Mouse (Mus musculus): Measurements from ENCODE around the gene Mgat1. TPM values are rescaled to one million over a fixed set of nuclear protein-coding genes. Genes with fewer than 3 reads are reported as not detected.
A peak's percentile ranks its signal among the peaks of the same experiment; 100 is the strongest.

The Mgat1 gene
- total and polyA plus RNA-seq, 3 experiments: 67.7 to 83.2 (median 80.9) TPM

DNA sequence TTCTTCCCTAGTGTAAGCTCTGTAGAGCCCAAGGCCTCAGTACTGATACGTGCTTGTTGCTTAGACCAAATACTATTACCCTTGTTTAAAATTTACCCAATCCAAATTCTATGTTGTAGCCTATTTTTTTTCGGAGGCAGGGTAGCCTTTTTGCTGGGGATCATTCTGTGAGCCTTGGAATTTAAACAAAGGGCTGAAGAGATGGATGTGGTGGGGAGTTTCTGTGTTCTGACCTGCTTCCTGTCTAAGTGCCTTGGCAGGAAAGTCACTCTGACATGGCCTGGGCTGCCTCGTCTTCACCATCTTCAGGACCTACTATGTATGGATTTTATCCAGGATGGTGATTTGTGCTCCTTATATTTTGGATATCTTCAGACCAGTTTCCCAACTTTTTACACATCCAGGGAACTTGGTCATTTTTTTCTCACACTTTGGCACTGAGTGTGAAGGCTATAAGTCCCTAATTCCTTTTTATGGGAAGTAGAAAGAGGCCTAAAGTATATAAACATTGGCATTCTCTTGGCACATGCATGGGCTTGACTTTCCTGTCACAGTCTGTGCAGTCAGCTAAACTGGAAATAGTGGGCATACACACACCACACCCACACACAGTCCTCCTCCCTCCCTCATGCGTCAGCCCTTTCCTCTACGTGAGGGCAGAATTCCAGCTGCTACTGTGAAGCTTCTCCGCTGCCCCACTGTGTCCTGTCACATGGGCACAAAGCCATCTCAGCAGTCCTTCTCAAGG, 4.4 kb downstream of the Mgat1 start (continued):
- TF ChIP-seq GABPA (IDR thresholded peaks at IDR 0.05; ENCODE audit: insufficient replicate concordance, low read depth, low read length) (no peak), RCOR1 (conservative IDR thresholded peaks at IDR 0.05; ENCODE audit: low read depth, low read length) (no peak), E2F4 (IDR thresholded peaks at IDR 0.05; ENCODE audit: insufficient replicate concordance, low read depth, low read length) (no peak), RAD21 (IDR thresholded peaks at IDR 0.05; ENCODE audit: low read depth, low read length) (no peak), MEF2A (IDR thresholded peaks at IDR 0.05; ENCODE audit: borderline replicate concordance, low read depth, low read length) (peak; percentile 48; the same call in 1 of the 2 replicates), CTCF (conservative IDR thresholded peaks at IDR 0.05 in 1 of 2, IDR thresholded peaks at IDR 0.05 in 1 of 2; ENCODE audit: low read depth in 2 of 2, low read length in 2 of 2) (no peak)

DNA sequence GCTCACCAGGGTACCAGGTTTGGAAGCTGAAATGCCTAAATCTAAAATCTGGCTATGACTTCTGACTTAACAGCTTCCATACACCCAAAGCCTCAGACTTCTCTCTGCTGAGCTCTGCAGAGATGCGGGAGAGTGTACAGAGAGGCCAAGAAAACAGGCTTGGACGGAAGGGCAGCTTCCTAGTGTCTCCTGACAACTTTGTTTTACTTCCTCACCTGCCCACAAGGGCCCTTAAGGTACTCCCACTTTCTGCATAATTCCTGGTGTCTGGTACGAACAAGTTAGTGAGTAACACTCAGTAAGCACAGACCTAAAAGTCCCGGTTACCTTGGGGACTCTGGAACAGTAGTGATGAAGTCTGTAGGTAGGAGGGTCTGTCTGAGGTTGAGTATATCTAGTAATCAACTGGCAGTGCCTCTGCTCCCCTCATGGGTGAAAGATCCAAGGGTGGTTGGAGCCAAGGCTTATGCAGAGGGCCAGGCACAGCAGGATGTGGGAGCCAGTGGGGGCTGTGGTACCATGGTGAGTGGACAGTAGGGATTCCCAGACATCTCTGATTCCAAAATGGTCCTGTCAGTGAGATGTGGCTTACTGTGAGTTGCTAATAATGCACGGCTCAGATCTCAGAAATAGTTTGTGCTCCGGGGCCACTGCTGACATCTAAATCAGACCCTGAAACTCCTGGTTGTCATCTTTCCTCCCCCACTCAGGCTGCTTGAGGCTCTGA, 5.1 kb downstream of the Mgat1 start:
- Histone ChIP-seq H3K27ac (ENCODE audit: insufficient read depth, low read depth) (peak overlapping the region; percentile 99), H3K4me1 (ENCODE audit: control insufficient read depth in 1 of 2, insufficient read depth in 2 of 2) (peaks cover 10 to 67% of the 10 kb centered on the region in 2 experiments), H3K79me2 (replicated peaks; ENCODE audit: control insufficient read depth, extremely low read depth, insufficient read depth, poor library complexity, severe bottlenecking) (peaks cover 70% of the 10 kb centered on the region), H3K4me3 (replicated peaks in 1 of 3; ENCODE audit: low read depth in 2 of 3, low read length in 2 of 3, poor library complexity in 1 of 3) (peak overlapping the region; percentile 47 to 72 (median 56)), H3K36me3 (replicated peaks in 1 of 2; ENCODE audit: control insufficient read depth in 1 of 2, insufficient read depth in 1 of 2, low read length in 1 of 2) (peaks cover 13 to 26% of the 10 kb centered on the region in 2 experiments), H3K9ac (ENCODE audit: insufficient read depth, low read depth) (peak overlapping the region; percentile 46), H3K9me3 (replicated peaks; ENCODE audit: low read length) (no peaks in the 10 kb centered on the region), H3K27me3 (replicated peaks) (no peaks in the 10 kb centered on the region), H3K4me2 (ENCODE audit: insufficient read depth, low read depth, poor library complexity, severe bottlenecking) (peak overlapping the region; percentile 55)
- TF ChIP-seq MYC (IDR thresholded peaks at IDR 0.05; ENCODE audit: low read depth, low read length): no peak
- TF ChIP-seq BHLHE40 (IDR thresholded peaks at IDR 0.05; ENCODE audit: low read depth, low read length): no peak
- no peak for TF ChIP-seq NRF1 (IDR thresholded peaks at IDR 0.05; ENCODE audit: low read depth, low read length)
- no peak for TF ChIP-seq UBTF (IDR thresholded peaks at IDR 0.05; ENCODE audit: low read depth, low read length)
- TF ChIP-seq KAT2A (IDR thresholded peaks at IDR 0.05; ENCODE audit: insufficient replicate concordance, low read length): no peak
- no peak for TF ChIP-seq TCF12 (IDR thresholded peaks at IDR 0.05; ENCODE audit: low read depth, low read length)
- in situ Hi-C loops (cut with MboI; ENCODE audit: low pct_ligation_motif_present, low pct_unique_long_range_greater_than_20kb, low sequenced_read_pairs): no loop called here
- dilution Hi-C loops (cut with MboI; ENCODE audit: extremely low pct_ligation_motif_present, extremely low pct_unique_long_range_greater_than_20kb, low sequenced_read_pairs): no loop called here
- DNase-seq (ENCODE audit: extremely low read depth): no peak

DNA sequence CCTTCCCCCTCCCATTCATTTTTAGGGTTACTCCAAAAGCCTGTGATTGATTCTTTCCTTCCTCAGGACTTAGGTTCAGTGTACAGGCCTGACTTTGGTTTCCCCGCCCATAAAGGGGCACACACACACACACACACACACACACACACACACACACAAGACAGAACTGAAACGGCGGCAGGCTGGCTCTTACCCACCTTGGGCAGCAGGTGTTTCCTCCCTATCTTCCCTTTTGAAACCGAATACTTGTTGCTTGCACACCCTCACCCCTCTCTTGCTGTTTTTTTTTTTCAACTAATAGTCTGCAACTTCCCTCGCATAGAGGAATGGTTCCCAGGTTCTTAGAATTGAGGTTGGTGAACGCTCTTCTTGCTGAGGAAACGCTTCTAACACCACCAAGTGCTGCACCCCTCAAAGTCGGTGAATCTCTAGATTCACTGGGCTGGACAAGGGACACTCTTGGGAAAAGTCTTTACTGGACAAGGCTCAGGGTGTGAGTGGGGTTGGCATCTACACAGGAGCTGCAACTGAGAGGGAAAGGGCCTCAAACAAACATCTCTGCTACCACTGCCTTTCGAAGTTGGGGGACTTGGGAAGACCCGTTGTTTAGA, 5.9 kb downstream of the Mgat1 start:
- Histone ChIP-seq H3K4me3 (replicated peaks in 1 of 3; ENCODE audit: low read depth in 2 of 3, low read length in 2 of 3, poor library complexity in 1 of 3) (peak overlapping the region; percentile 56 to 79 (median 72)), H3K79me2 (replicated peaks; ENCODE audit: control insufficient read depth, extremely low read depth, insufficient read depth, poor library complexity, severe bottlenecking) (peaks cover 72% of the 10 kb centered on the region), H3K27me3 (replicated peaks) (no peaks in the 10 kb centered on the region), H3K9ac (ENCODE audit: insufficient read depth, low read depth) (peak overlapping the region; percentile 83), H3K4me1 (ENCODE audit: control insufficient read depth in 1 of 2, insufficient read depth in 2 of 2) (peaks cover 10 to 67% of the 10 kb centered on the region in 2 experiments), H3K4me2 (ENCODE audit: insufficient read depth, low read depth, poor library complexity, severe bottlenecking) (peak overlapping the region; percentile 55), H3K9me3 (replicated peaks; ENCODE audit: low read length) (no peaks in the 10 kb centered on the region), H3K36me3 (replicated peaks in 1 of 2; ENCODE audit: control insufficient read depth in 1 of 2, insufficient read depth in 1 of 2, low read length in 1 of 2) (peaks cover 19 to 34% of the 10 kb centered on the region in 2 experiments), H3K27ac (ENCODE audit: insufficient read depth, low read depth) (peak overlapping the region; percentile 99)
- dilution Hi-C loops (cut with MboI; ENCODE audit: extremely low pct_ligation_motif_present, extremely low pct_unique_long_range_greater_than_20kb, low sequenced_read_pairs): no loop called here
- DNase-seq (ENCODE audit: extremely low read depth): peak; percentile 93
- in situ Hi-C loops (cut with MboI; ENCODE audit: low pct_ligation_motif_present, low pct_unique_long_range_greater_than_20kb, low sequenced_read_pairs): loop anchor here (25.0 kb wide), 1 partner anchor 138 kb away; the partner anchor contains the start of gene Olfr1396
- TF ChIP-seq JUN (IDR thresholded peaks at IDR 0.05; ENCODE audit: insufficient read depth, low read depth, low read length) (no peak), PAX5 (IDR thresholded peaks at IDR 0.05; ENCODE audit: low read length) (no peak), POLR2AphosphoS2 (IDR thresholded peaks at IDR 0.05; ENCODE audit: low read depth, low read length) (0 out of 2 replicates have a peak, but pooled peaks have one; percentile 32), USF2 (conservative IDR thresholded peaks at IDR 0.05; ENCODE audit: low read depth, low read length) (no peak), TCF12 (IDR thresholded peaks at IDR 0.05; ENCODE audit: low read depth, low read length) (peak; percentile 100), CHD1 (IDR thresholded peaks at IDR 0.05; ENCODE audit: low read depth, low read length) (peak; percentile 73), BHLHE40 (IDR thresholded peaks at IDR 0.05; ENCODE audit: low read depth, low read length) (peak; percentile 92), CHD2 (IDR thresholded peaks at IDR 0.05; ENCODE audit: low read length) (peak; percentile 95), USF1 (IDR thresholded peaks at IDR 0.05; ENCODE audit: low read depth, low read length) (no peak), ELF1 (IDR thresholded peaks at IDR 0.05; ENCODE audit: low read depth, low read length) (peak; percentile 70; the same call in 1 of the 2 replicates), KAT2A (IDR thresholded peaks at IDR 0.05; ENCODE audit: insufficient replicate concordance, low read length) (peak; percentile 71; the same call in 1 of the 2 replicates), IRF4 (IDR thresholded peaks at IDR 0.05; ENCODE audit: low read depth, low read length) (peak; percentile 99), NRF1 (IDR thresholded peaks at IDR 0.05; ENCODE audit: low read depth, low read length) (peak; percentile 48; the same call in 1 of the 2 replicates), ZC3H11A (IDR thresholded peaks at IDR 0.05; ENCODE audit: low read depth, low read length) (no peak), ZMIZ1 (IDR thresholded peaks at IDR 0.05; ENCODE audit: low read depth, low read length) (peak; percentile 63), SIN3A (IDR thresholded peaks at IDR 0.05; ENCODE audit: low read length) (peak; percentile 98), RAD21 (IDR thresholded peaks at IDR 0.05; ENCODE audit: low read depth, low read length) (no peak; the same call in none of the 2 replicates), RCOR1 (conservative IDR thresholded peaks at IDR 0.05; ENCODE audit: low read depth, low read length) (peak; percentile 100)
